Mouse (Mus musculus): ENCODE data around the gene Olfr251.
"Not testable (repeated sequence)": the region's sequence is repeated elsewhere in the genome, so short reads cannot be mapped to it uniquely, and the experiment has no call there.

The Olfr251 gene

GRCm38 (mm10) chr9:38376786-38377185, at the start of gene Olfr251:
Olfr251 (plus strand) TSS chr9:38377086.
- DNase-seq (ENCODE audit: low read depth), result no peak

- no peak for DNase-seq (ENCODE audit: low read depth)
Observed at GRCm38 (mm10) chr9:38328760-38329159, 48.1 kb upstream of the Olfr251 start, which contains the start of gene Olfr25. Olfr25 (plus strand) TSS chr9:38329060.

- no peak for DNase-seq (ENCODE audit: low read depth)
Observed at GRCm38 (mm10) chr9:38348111-38348510, 28.8 kb upstream of the Olfr251 start, which contains the start of gene Olfr898. Olfr898 (plus strand) TSS chr9:38348411.

GRCm38 (mm10) chr9:38366596-38366995, 10.3 kb upstream of the Olfr251 start, which contains the start of gene Olfr250:
Olfr250 (plus strand) TSS chr9:38366896.
- no peak for DNase-seq (ENCODE audit: low read depth)

- no peak for DNase-seq (ENCODE audit: low read depth)
Observed at GRCm38 (mm10) chr9:38401398-38401797, 24.5 kb downstream of the Olfr251 start, which contains the start of gene Olfr147. Olfr147 (plus strand) TSS chr9:38401698.

GRCm38 (mm10) chr9:38407502-38407901, 30.6 kb downstream of the Olfr251 start:
- DNase-seq (ENCODE audit: low read depth), result not testable (repeated sequence)

- DNase-seq (ENCODE audit: low read depth), result not testable (repeated sequence)
Observed at GRCm38 (mm10) chr9:38413502-38413901, 36.6 kb downstream of the Olfr251 start.

- no peak for DNase-seq (ENCODE audit: low read depth)
Observed at GRCm38 (mm10) chr9:38423801-38424200, 46.9 kb downstream of the Olfr251 start.

GRCm38 (mm10) chr9:38427026-38427425, 50.1 kb downstream of the Olfr251 start:
- no peak for DNase-seq (ENCODE audit: low read depth)

- no peak for DNase-seq (ENCODE audit: low read depth)
Observed at GRCm38 (mm10) chr9:38429155-38429554, 52.3 kb downstream of the Olfr251 start, which contains the start of gene Olfr901. Olfr901 (plus strand) TSS chr9:38429455.
